Mouse (Mus musculus) ES-E14 (cell line): ENCODE measurements around the gene Arpc3.

Source experiments
- HCFC1 ChIP-seq: IDR thresholded peaks from 2 replicates; pipeline ENCODE4 v1.6.1; 2012; ENCODE audit warnings: low read length, inconsistent platforms, borderline replicate concordance; ENCODE audit not compliant: insufficient read depth
- MAFK ChIP-seq: IDR thresholded peaks from 2 replicates; pipeline ENCODE4 v1.6.1; 2014; ENCODE audit warnings: mild to moderate bottlenecking, low read depth, low read length, inconsistent platforms; ENCODE audit not compliant: insufficient read depth
- ZC3H11A ChIP-seq: IDR thresholded peaks from 2 replicates; pipeline ENCODE4 v1.6.1; 2012; ENCODE audit warnings: low read depth, mild to moderate bottlenecking, inconsistent platforms, low read length, borderline replicate concordance
- ZNF384 ChIP-seq: IDR thresholded peaks from 2 replicates; pipeline ENCODE4 v1.6.1; 2012; ENCODE audit warnings: low read depth, low read length, inconsistent platforms

DNA sequence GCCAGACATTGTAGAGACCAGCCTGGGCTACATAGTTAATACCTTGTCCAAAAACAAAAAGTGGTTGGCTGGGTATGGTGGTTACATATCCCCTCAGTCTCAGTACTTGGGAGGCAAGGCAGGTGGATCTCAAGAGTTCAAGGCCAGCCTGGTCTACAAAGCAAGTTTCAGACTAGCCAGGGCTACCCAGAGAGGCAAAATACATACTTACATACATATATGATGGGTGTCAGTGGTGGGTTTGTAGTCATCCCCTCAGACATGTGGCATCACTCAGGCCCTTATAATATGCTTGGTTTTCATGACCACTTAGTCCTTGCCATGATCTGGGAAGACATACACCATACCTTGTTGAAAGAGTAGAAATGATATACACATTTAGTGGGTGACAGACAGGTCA lies 1.0 kb upstream of the Arpc3 start:
- TF ChIP-seq HCFC1 (no peak), ZC3H11A (no peak), MAFK (no peak), ZNF384 (no peak)
